Mouse (Mus musculus): Measurements from ENCODE around the gene Cldn14.

DNA sequence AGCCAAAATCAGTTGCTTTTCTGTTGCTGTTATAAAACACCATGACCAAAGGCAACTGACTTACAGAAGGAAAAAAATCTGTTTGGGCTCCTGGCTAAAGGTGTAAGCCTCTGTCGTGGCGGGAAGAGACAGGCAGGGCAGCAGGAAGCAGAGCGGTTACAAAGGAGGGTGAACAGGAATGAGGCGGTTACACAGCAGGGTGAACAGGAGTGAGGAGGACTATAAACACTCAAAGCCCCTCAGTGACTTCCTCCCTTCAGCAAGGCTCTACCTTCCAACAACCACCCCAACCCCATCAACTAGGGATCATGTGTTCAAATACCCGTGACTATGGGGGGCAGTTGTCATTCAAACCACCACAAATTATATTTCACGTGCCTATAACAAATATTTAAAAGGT, 5.2 kb downstream of the Cldn14 start:
- TF ChIP-seq CTCF (IDR thresholded peaks at IDR 0.05) (no peak), EP300 (IDR thresholded peaks at IDR 0.05; ENCODE audit: insufficient read depth, low read depth, low read length) (no peak), POLR2A (IDR thresholded peaks at IDR 0.05; ENCODE audit: insufficient read depth, low read depth, low read length) (no peak)

All from heart, adult 2 months (tissue).